Mouse (Mus musculus) monocyte, adult 5-6 weeks (primary cell): Measurements from ENCODE around the gene Diaph2. TPM values are rescaled to one million over a fixed set of nuclear protein-coding genes. Genes with fewer than 3 reads are reported as not detected.
"Not testable (repeated sequence)": the region's sequence is repeated elsewhere in the genome, so short reads cannot be mapped to it uniquely, and the experiment has no call there.

Experiments
- ATAC-seq: fragments of 153-309, 156-312 bp; replicated peaks from 2 replicates; pipeline ENCODE4 v1.8.0; 2017; ENCODE audit warnings: mild to moderate bottlenecking; ENCODE audit not compliant: low TSS enrichment, insufficient number of reproducible peaks, severe bottlenecking, poor library complexity, low FRiP score
- total RNA-seq: library from RNA; stranded (forward); fragments of 200-1000, 200-491, 200-594 nt; gene quantifications from 3 replicates; pipeline ENCODE4 v1.2.3, GENCODE M21; 2017

Gene Diaph2
- total RNA-seq, 1 experiment from 2014 or later = 30.8 TPM

- ATAC-seq = no peak
Measured at GRCm38 (mm10) chrX:130212759-130213158, 463.2 kb downstream of the Diaph2 start.

- no peak for ATAC-seq
Measured at GRCm38 (mm10) chrX:130230045-130230444, 480.5 kb downstream of the Diaph2 start.

GRCm38 (mm10) chrX:130235167-130235566 is 485.6 kb downstream of the Diaph2 start:
- no peak for ATAC-seq

GRCm38 (mm10) chrX:130246652-130247051 is 497.1 kb downstream of the Diaph2 start:
- no peak for ATAC-seq

GRCm38 (mm10) chrX:130253664-130254063 is 504.1 kb downstream of the Diaph2 start:
- no peak for ATAC-seq

GRCm38 (mm10) chrX:130265707-130266106 is 516.2 kb downstream of the Diaph2 start:
- ATAC-seq = no peak

- no peak for ATAC-seq
Measured at GRCm38 (mm10) chrX:130279144-130279543, 529.6 kb downstream of the Diaph2 start.

GRCm38 (mm10) chrX:130281484-130281883 is 531.9 kb downstream of the Diaph2 start:
- 0 out of 2 replicates have a peak, but pooled peaks have one; percentile 53 for ATAC-seq

- no peak for ATAC-seq
Measured at GRCm38 (mm10) chrX:130287032-130287431, 537.5 kb downstream of the Diaph2 start.

- no peak for ATAC-seq
Measured at GRCm38 (mm10) chrX:130289775-130290174, 540.2 kb downstream of the Diaph2 start.

- no peak for ATAC-seq
Measured at GRCm38 (mm10) chrX:130350808-130351435, 601.4 kb downstream of the Diaph2 start.

- ATAC-seq = no peak
Measured at GRCm38 (mm10) chrX:130351480-130351879, 601.9 kb downstream of the Diaph2 start.

GRCm38 (mm10) chrX:130393508-130394145 is 644.1 kb downstream of the Diaph2 start:
- ATAC-seq = no peak

GRCm38 (mm10) chrX:130403214-130403613 is 653.7 kb downstream of the Diaph2 start:
- ATAC-seq = no peak

GRCm38 (mm10) chrX:130407471-130407870 is 657.9 kb downstream of the Diaph2 start:
- not testable (repeated sequence) for ATAC-seq

- no peak for ATAC-seq
Measured at GRCm38 (mm10) chrX:130408985-130409384, 659.4 kb downstream of the Diaph2 start.

GRCm38 (mm10) chrX:130423134-130423533 is 673.6 kb downstream of the Diaph2 start:
- ATAC-seq = no peak

- no peak for ATAC-seq
Measured at GRCm38 (mm10) chrX:130451822-130452487, 702.4 kb downstream of the Diaph2 start.

GRCm38 (mm10) chrX:130452488-130452823 is 702.9 kb downstream of the Diaph2 start:
- no peak for ATAC-seq

- no peak for ATAC-seq
Measured at GRCm38 (mm10) chrX:130473133-130473532, 723.6 kb downstream of the Diaph2 start.
